Mouse (Mus musculus): ENCODE results near the gene Iqcd. TPM values are rescaled to one million over a fixed set of nuclear protein-coding genes. Genes with fewer than 3 reads are reported as not detected.

Gene Iqcd
- 1 to 10 TPM in 1 of 2 experiments, under 1 TPM in 1; 1.00 to 1.2 TPM for total RNA-seq (2021)
- long read RNA-seq, experiment 1, partial matches to known transcripts, result 5 of 8 reads
- long read RNA-seq, experiment 1, other reads (novel, unspliced or antisense), result 3 of 8 reads
- long read RNA-seq, experiment 2, partial matches to known transcripts, result 2 of 4 reads
- long read RNA-seq, experiment 2, other reads (novel, unspliced or antisense), result 1 of 4 reads

- Histone ChIP-seq H3K4me3 (peak within 1 kb of the TSS; percentile 92), H3K27ac (peak within 1 kb of the TSS; percentile 98)
- TF ChIP-seq CTCF (conservative IDR thresholded peaks at IDR 0.05), result peak; percentile 68
- DNase-seq (ENCODE audit: low spot score in 2 of 2), result peak; percentile 99
Observed at GRCm38 (mm10) chr5:120588569-120589094, at the start of gene Iqcd, which contains the start of gene Tpcn1. Iqcd (plus strand) TSS chr5:120589016. Tpcn1 (minus strand) TSS chr5:120588673.

- Histone ChIP-seq H3K27ac (no peak overlapping the region), H3K4me3 (no peak overlapping the region)
- TF ChIP-seq CTCF (conservative IDR thresholded peaks at IDR 0.05), result no peak
- no peak for DNase-seq (ENCODE audit: low spot score in 2 of 2)
Observed at GRCm38 (mm10) chr5:120548236-120548850, 40.5 kb upstream of the Iqcd start.

- no peak overlapping the region for H3K4me3 ChIP-seq
- DNase-seq (ENCODE audit: low spot score in 2 of 2), result no peak
- H3K27ac ChIP-seq, result no peak overlapping the region
- TF ChIP-seq CTCF (conservative IDR thresholded peaks at IDR 0.05), result no peak
Observed at GRCm38 (mm10) chr5:120550137-120550536, 38.7 kb upstream of the Iqcd start.

- peak in 1 of 2 experiments; percentile 53 for DNase-seq (ENCODE audit: low spot score in 2 of 2)
- no peak for TF ChIP-seq CTCF (conservative IDR thresholded peaks at IDR 0.05)
- no peak overlapping the region for H3K27ac ChIP-seq
- no peak overlapping the region for H3K4me3 ChIP-seq
Observed at GRCm38 (mm10) chr5:120550673-120551072, 38.1 kb upstream of the Iqcd start.

- no peak for DNase-seq (ENCODE audit: low spot score in 2 of 2)
- no peak for TF ChIP-seq CTCF (conservative IDR thresholded peaks at IDR 0.05)
- no peak overlapping the region for H3K4me3 ChIP-seq
- H3K27ac ChIP-seq, result no peak overlapping the region
Observed at GRCm38 (mm10) chr5:120555871-120556270, 32.9 kb upstream of the Iqcd start.

GRCm38 (mm10) chr5:120558041-120558440 lies 30.8 kb upstream of the Iqcd start:
- H3K27ac ChIP-seq, result peak overlapping the region; percentile 39; the same call in 1 of the 2 replicates
- no peak overlapping the region for H3K4me3 ChIP-seq
- no peak for DNase-seq (ENCODE audit: low spot score in 2 of 2)
- TF ChIP-seq CTCF (conservative IDR thresholded peaks at IDR 0.05), result no peak

GRCm38 (mm10) chr5:120558762-120559161 lies 30.1 kb upstream of the Iqcd start:
- TF ChIP-seq CTCF (conservative IDR thresholded peaks at IDR 0.05), result no peak
- DNase-seq (ENCODE audit: low spot score in 2 of 2), result no peak
- H3K27ac ChIP-seq, result peak overlapping the region; percentile 39; the same call in 1 of the 2 replicates
- no peak overlapping the region for H3K4me3 ChIP-seq

- TF ChIP-seq CTCF (conservative IDR thresholded peaks at IDR 0.05), result no peak
- Histone ChIP-seq H3K27ac (peak overlapping the region; percentile 74), H3K4me3 (no peak overlapping the region)
- no peak for DNase-seq (ENCODE audit: low spot score in 2 of 2)
Observed at GRCm38 (mm10) chr5:120560129-120560615, 28.6 kb upstream of the Iqcd start.

- TF ChIP-seq CTCF (conservative IDR thresholded peaks at IDR 0.05), result no peak
- H3K4me3 ChIP-seq, result 0 out of 2 replicates have a peak overlapping the region, but pooled peaks have one; percentile 9
- peak in 1 of 2 experiments; percentile 65 for DNase-seq (ENCODE audit: low spot score in 2 of 2)
- peak overlapping the region; percentile 74 for H3K27ac ChIP-seq
Observed at GRCm38 (mm10) chr5:120560616-120561311, 28.1 kb upstream of the Iqcd start.

- no peak for TF ChIP-seq CTCF (conservative IDR thresholded peaks at IDR 0.05)
- H3K4me3 ChIP-seq, result no peak overlapping the region
- H3K27ac ChIP-seq, result peak overlapping the region; percentile 82
- no peak for DNase-seq (ENCODE audit: low spot score in 2 of 2)
Observed at GRCm38 (mm10) chr5:120562956-120563913, 25.6 kb upstream of the Iqcd start.

- no peak for TF ChIP-seq CTCF (conservative IDR thresholded peaks at IDR 0.05)
- H3K27ac ChIP-seq, result no peak overlapping the region
- no peak overlapping the region for H3K4me3 ChIP-seq
- DNase-seq (ENCODE audit: low spot score in 2 of 2), result no peak
Observed at GRCm38 (mm10) chr5:120563914-120564311, 24.9 kb upstream of the Iqcd start.
